Mouse (Mus musculus) Patski (cell line): ENCODE measurements around the gene Crat. TPM values are rescaled to one million over a fixed set of nuclear protein-coding genes. Genes with fewer than 3 reads are reported as not detected.

Source experiments
- ATAC-seq: fragments of 100-300 bp; one replicate; pipeline ENCODE4 v1.8.0; 2021
- CTCF ChIA-PET: fragments of 350-600 bp; sonication (Branson Sonifier 250); formaldehyde crosslinking; loops from one replicate; lab custom pipeline; 2022; ENCODE audit warnings: inconsistent platforms; lab: Charles Lee
- POLR2A ChIA-PET: fragments of 350-600 bp; sonication (Branson Sonifier 250); formaldehyde crosslinking; loops from one replicate; lab custom pipeline; 2022; ENCODE audit warnings: antibody characterized with exemption, inconsistent platforms; lab: Charles Lee
- DNase-seq: peaks from one replicate; pipeline ENCODE4 v3.0.0-alpha.2; 2011; ENCODE audit warnings: low read depth, low spot score
- H3K27me3 ChIP-seq: fragments of 371-371 bp; one replicate; pipeline ENCODE4 v1.5.1; 2021
- CTCF ChIP-seq: fragments of 100-300 bp; IDR thresholded peaks from one replicate; pipeline ENCODE4 v1.5.1; 2021
- in situ Hi-C: fragments of 300-500 bp; cut with MboI; formaldehyde crosslinking; loops from 3 replicates; pipeline ENCODE4 v1.11.1; 2018; ENCODE audit warnings: low pct_unique_long_range_greater_than_20kb, mixed read lengths
- polyA plus RNA-seq: library from polyadenylated mRNA; unstranded; gene quantifications from one replicate; pipeline ENCODE4 v1.2.3, GENCODE M21; 2021

The Crat gene
- polyA plus RNA-seq, 1 experiment from 2014 or later = 86.1 TPM

GRCm38 (mm10) chr2:30380564-30381376, 34.8 kb downstream of the Crat start:
- ATAC-seq (no peak), DNase-seq (no peak)
- TF ChIP-seq CTCF = no peak
- H3K27me3 ChIP-seq = no peaks in the 10 kb centered on the region
- CTCF ChIA-PET = no interaction called here
- in situ Hi-C loops = no loop called here
- POLR2A ChIA-PET = no interaction called here

GRCm38 (mm10) chr2:30379307-30379706, 36.3 kb downstream of the Crat start:
- CTCF ChIA-PET = no interaction called here
- no peak for DNase-seq

GRCm38 (mm10) chr2:30377721-30378120, 37.9 kb downstream of the Crat start:
- POLR2A ChIA-PET = interaction anchor here (0.5 to 1.6 kb wide), 2 partner anchors 13 to 1795 kb away, joined by 3 to 4 read pairs; no protein-coding TSS in a partner anchor
- DNase-seq = no peak
- CTCF ChIA-PET = no interaction called here
- TF ChIP-seq CTCF = no peak
- H3K27me3 ChIP-seq = no peaks in the 10 kb centered on the region
- in situ Hi-C loops = no loop called here
- no peak for ATAC-seq

More at GRCm38 (mm10) chr2:30379307-30379706, 36.3 kb downstream of the Crat start:
- in situ Hi-C loops = no loop called here
- ATAC-seq = no peak
- no peaks in the 10 kb centered on the region for H3K27me3 ChIP-seq
- no peak for TF ChIP-seq CTCF
- POLR2A ChIA-PET = interaction anchor here (1.6 kb wide), 1 partner anchor 15 kb away, joined by 4 read pairs; no protein-coding TSS in a partner anchor

DNA sequence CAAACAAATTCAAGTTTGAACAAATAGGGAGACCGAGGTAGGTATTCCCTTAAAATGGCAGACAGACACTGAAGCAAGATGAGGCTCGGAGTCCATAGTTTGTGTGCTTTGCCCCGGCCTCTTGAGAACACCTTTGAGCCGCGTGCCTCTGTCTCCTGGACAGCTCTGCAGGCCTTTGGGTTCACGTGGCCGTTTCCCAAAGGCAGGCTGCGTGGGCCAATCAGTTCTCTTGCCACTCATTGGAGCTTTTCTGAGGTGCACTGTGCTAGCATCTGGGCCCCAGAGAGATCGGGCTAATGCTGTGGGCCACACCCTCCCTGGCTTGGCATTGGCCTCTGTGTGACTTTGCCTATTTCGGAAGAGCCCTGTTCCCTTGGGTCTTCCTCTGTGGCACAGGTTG, 39.7 kb downstream of the Crat start:
- CTCF ChIA-PET = no interaction called here
- no peak for TF ChIP-seq CTCF
- ATAC-seq (no peak), DNase-seq (no peak)
- POLR2A ChIA-PET = no interaction called here
- no peaks in the 10 kb centered on the region for H3K27me3 ChIP-seq
- in situ Hi-C loops = no loop called here

- no peak for TF ChIP-seq CTCF
- POLR2A ChIA-PET = no interaction called here
- ATAC-seq = no peak
- CTCF ChIA-PET = no interaction called here
- no peak for DNase-seq
- H3K27me3 ChIP-seq = no peaks in the 10 kb centered on the region
- in situ Hi-C loops = no loop called here
Observed at GRCm38 (mm10) chr2:30372726-30373125, 42.9 kb downstream of the Crat start.

- ATAC-seq = no peak
- no peak for TF ChIP-seq CTCF
- CTCF ChIA-PET = no interaction called here
- no peak for DNase-seq
- no peaks in the 10 kb centered on the region for H3K27me3 ChIP-seq
- POLR2A ChIA-PET = interaction anchor here (0.6 kb wide), 1 partner anchor 250 kb away, joined by 5 read pairs; no protein-coding TSS in a partner anchor
- in situ Hi-C loops = no loop called here
Observed at GRCm38 (mm10) chr2:30371544-30371943, 44.1 kb downstream of the Crat start.

GRCm38 (mm10) chr2:30366203-30366602, 49.4 kb downstream of the Crat start:
- ChIA-PET CTCF (no interaction called here), POLR2A (interaction anchor here (0.6 kb wide), 1 partner anchor 21 kb away, joined by 3 read pairs; no protein-coding TSS in a partner anchor)
- TF ChIP-seq CTCF = no peak
- in situ Hi-C loops = no loop called here
- H3K27me3 ChIP-seq = no peaks in the 10 kb centered on the region
- no peak for DNase-seq
- no peak for ATAC-seq

GRCm38 (mm10) chr2:30365281-30366069, 50.1 kb downstream of the Crat start:
- no peak for DNase-seq
- ChIA-PET CTCF (interaction anchor here (1.4 kb wide), 1 partner anchor 9 kb away, joined by 4 read pairs; no protein-coding TSS in a partner anchor), POLR2A (interaction anchor here (1.4 kb wide), 1 partner anchor 29 kb away, joined by 4 read pairs; no protein-coding TSS in a partner anchor)
- no peaks in the 10 kb centered on the region for H3K27me3 ChIP-seq
- no peak for ATAC-seq
- no peak for TF ChIP-seq CTCF
- in situ Hi-C loops = no loop called here

DNA sequence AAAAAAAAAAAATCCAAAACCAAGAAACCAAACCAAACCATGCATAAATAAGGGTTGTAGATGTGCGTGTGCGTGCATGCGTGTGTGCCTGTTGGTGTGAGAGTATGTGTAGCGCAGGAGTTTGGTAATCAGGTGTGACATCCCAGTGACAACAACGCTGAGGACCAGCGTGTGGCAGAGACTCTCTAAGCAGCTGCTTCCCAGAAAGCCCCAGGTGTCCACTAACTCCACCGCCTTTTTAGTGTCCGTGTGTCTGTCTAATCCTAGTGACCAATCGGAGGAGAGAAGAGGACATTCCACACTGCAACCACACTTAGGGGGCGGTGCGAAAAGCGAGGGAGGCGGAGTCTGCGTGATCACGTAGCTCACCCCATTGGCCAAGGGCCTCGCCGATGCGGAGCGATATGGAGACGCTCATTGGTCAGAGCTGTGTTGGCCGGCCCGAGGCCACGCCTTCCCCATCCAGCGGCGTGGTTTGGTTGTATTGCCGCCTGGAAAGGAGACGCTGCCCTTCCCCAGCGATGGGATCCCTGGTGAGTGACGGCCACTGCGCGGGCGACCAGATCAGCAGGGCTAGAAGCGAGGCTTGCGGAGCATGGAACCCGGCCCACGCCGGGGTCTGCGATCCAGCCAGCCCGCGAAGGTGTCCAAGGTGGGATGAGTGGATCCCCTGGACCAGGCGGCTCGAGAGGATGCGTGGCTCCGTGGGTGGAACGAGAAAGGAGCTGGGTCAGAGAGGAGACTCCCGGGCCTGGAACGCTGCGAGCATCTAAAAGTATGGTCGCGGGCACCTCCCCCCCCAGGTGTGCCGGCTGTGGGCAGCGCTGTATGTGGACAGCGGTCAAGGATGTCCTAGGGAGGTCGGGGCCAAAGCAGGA, 51.6 kb downstream of the Crat start, which contains the start of gene Miga2:
Miga2 (plus strand) TSS at position 461 of the 878 bp plus-strand sequence.
- POLR2A ChIA-PET = interaction anchor here (0.7 to 1.4 kb wide), 3 partner anchors 13 to 30 kb away, joined by 4 read pairs; no protein-coding TSS in a partner anchor
- CTCF ChIA-PET = interaction anchor here (1.4 kb wide), 1 partner anchor 10 kb away, joined by 4 read pairs; no protein-coding TSS in a partner anchor
- peak; percentile 96 for ATAC-seq

More for the DNA sequence above, 51.6 kb downstream of the Crat start, which contains the start of gene Miga2:
- no peaks in the 10 kb centered on the region for H3K27me3 ChIP-seq
- DNase-seq = peak; percentile 91
- in situ Hi-C loops = no loop called here
- no peak for TF ChIP-seq CTCF
